Mouse (Mus musculus) heart, postnatal 0 days (tissue): ENCODE measurements around the gene Chpt1. TPM values are rescaled to one million over a fixed set of nuclear protein-coding genes. Genes with fewer than 3 reads are reported as not detected.
A peak's percentile ranks its signal among the peaks of the same experiment; 100 is the strongest.

ENCODE experiments used
- ATAC-seq: fragments of 200-750 bp; cut with Nextera tagmentation; 2 replicates; pipeline ENCODE4 v1.8.0; 2017; ENCODE audit warnings: low read depth, moderate number of reproducible peaks, moderate library complexity; ENCODE audit not compliant: insufficient read depth
- DNase-seq: peaks from one replicate; pipeline ENCODE4 v3.0.0-alpha.2; 2016; ENCODE audit warnings: low spot score
- H3K27ac ChIP-seq: fragments of 300-500 bp; sonication (generic); 2 replicates; pipeline ENCODE4 v1.5.1; 2014; ENCODE audit warnings: low read depth, mild to moderate bottlenecking
- H3K27me3 ChIP-seq: fragments of 300-500 bp; sonication (generic); 2 replicates; pipeline ENCODE4 v1.6.1; 2014; ENCODE audit warnings: low read length, mixed read lengths; ENCODE audit not compliant: control insufficient read depth, insufficient read depth
- H3K36me3 ChIP-seq: fragments of 300-500 bp; sonication (generic); replicated peaks from 2 replicates; pipeline ENCODE4 v1.6.1; 2014; ENCODE audit warnings: low read length, mixed read lengths; ENCODE audit not compliant: control insufficient read depth, insufficient read depth
- H3K4me1 ChIP-seq: fragments of 300-500 bp; sonication (generic); 2 replicates; pipeline ENCODE4 v1.6.1; 2014; ENCODE audit warnings: antibody characterized with exemption; ENCODE audit not compliant: control insufficient read depth, insufficient read depth
- H3K4me2 ChIP-seq: fragments of 300-500 bp; sonication (generic); 2 replicates; pipeline ENCODE4 v1.6.1; 2014; ENCODE audit warnings: low read depth, mild to moderate bottlenecking, low read length, moderate library complexity
- H3K4me3 ChIP-seq: fragments of 300-500 bp; sonication (generic); 2 replicates; pipeline ENCODE4 v1.5.1; 2014; ENCODE audit warnings: low read depth, low read length
- H3K9ac ChIP-seq: fragments of 300-500 bp; sonication (generic); replicated peaks from 2 replicates; pipeline ENCODE4 v1.6.1; 2014; ENCODE audit warnings: low read depth, low read length, mixed read lengths
- H3K9me3 ChIP-seq: fragments of 300-500 bp; sonication (generic); replicated peaks from 2 replicates; pipeline ENCODE4 v1.6.1; 2016; ENCODE audit warnings: low read length; ENCODE audit not compliant: control insufficient read depth
- CTCF ChIP-seq: IDR thresholded peaks from 2 replicates; pipeline ENCODE4 v1.5.1; 2016; ENCODE audit warnings: antibody characterized with exemption, control low read depth, low read depth
- EP300 ChIP-seq: IDR thresholded peaks from 2 replicates; pipeline ENCODE4 v1.6.1; 2016; ENCODE audit warnings: antibody characterized with exemption, low read depth
- WGBS: fragments of 180-500 bp; shearing (Covaris S2); extraction: QIAGEN DNeasy Blood & Tissue Kit; methylation state at CpG from one replicate; pipeline ENCODE4 v1.1.7; 2014; 5-methylcytosine and 5-hydroxymethylcytosine counted together
- polyA plus RNA-seq: library from polyadenylated mRNA; unstranded; fragments of >200 nt; fragmentation: Nextera tagmentation; extraction: Ambion mirVana; gene quantifications from 2 replicates; pipeline ENCODE4 v1.2.1, GENCODE M21; 2015
- total RNA-seq: library from RNA; depleted of rRNA; stranded (reverse); fragments of >200 nt; gene quantifications from 2 replicates; pipeline ENCODE4 v1.2.3, GENCODE M21; 2014; ENCODE audit warnings: low replicate concordance

Chpt1 gene
- total and polyA plus RNA-seq, 2 experiments from 2014 or later, result 99.9 to 142 TPM

- Histone ChIP-seq H3K9ac (no peak within 1 kb of the TSS), H3K4me2 (no peak within 1 kb of the TSS), H3K27me3 (no peaks in the 10 kb centered on the region), H3K27ac (no peak within 1 kb of the TSS), H3K4me3 (no peak within 1 kb of the TSS), H3K9me3 (no peaks in the 10 kb centered on the region), H3K36me3 (peaks cover 3% of the 10 kb centered on the region; the same call in 1 of the 2 replicates), H3K4me1 (no peaks in the 10 kb centered on the region)
- ATAC-seq, result peak; percentile 39; the same call in 1 of the 2 replicates
- DNase-seq, result no peak
- TF ChIP-seq EP300 (no peak), CTCF (no peak)
- 75% methylated on average over 33 of the region's 33 CpGs for WGBS
Measured at GRCm38 (mm10) chr10:88459502-88459992, 44.3 kb downstream of the Chpt1 start, which contains the start of gene Sycp3. TSS of gene Sycp3 (plus strand) at chr10:88459569.

- no peaks in the 10 kb centered on the region for H3K9me3 ChIP-seq
- ATAC-seq (no peak), DNase-seq (no peak)
- no peak for TF ChIP-seq CTCF
- no peak for TF ChIP-seq EP300
- H3K4me2 ChIP-seq, result no peak overlapping the region
- H3K36me3 ChIP-seq, result no peaks in the 10 kb centered on the region
- no peaks in the 10 kb centered on the region for H3K4me1 ChIP-seq
- 45% methylated on average over 6 of the region's 6 CpGs for WGBS
- no peak overlapping the region for H3K9ac ChIP-seq
- H3K4me3 ChIP-seq, result no peak overlapping the region
- H3K27me3 ChIP-seq, result no peaks in the 10 kb centered on the region
- no peak overlapping the region for H3K27ac ChIP-seq
Measured at GRCm38 (mm10) chr10:88457816-88458215, 46.1 kb downstream of the Chpt1 start.

DNA sequence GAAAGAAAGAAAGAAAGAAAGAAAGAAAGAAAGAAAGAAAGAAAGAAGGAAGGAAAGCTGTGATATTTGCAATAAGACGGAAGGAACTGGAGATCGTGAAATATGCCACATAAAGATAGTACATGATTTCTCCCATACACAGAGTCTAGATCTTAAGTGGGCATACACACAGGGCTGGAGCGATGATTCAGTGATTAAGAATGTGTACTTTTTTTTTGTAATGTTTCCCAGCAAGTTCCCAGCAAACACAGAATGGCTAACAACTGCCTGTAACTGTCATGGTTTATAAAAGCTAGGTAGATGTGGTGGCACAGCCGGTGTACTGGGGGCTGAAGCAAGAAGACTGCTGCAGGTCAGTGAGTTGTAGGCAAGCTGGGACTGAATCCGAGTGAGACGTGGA, 51.9 kb downstream of the Chpt1 start:
- ATAC-seq (no peak), DNase-seq (no peak)
- WGBS, result 81% methylated on average over 6 of the region's 6 CpGs
- Histone ChIP-seq H3K4me1 (peaks cover 6% of the 10 kb centered on the region; the same call in 1 of the 2 replicates), H3K9me3 (no peaks in the 10 kb centered on the region), H3K27ac (no peak overlapping the region), H3K9ac (no peak overlapping the region), H3K36me3 (no peaks in the 10 kb centered on the region), H3K27me3 (no peaks in the 10 kb centered on the region), H3K4me2 (no peak overlapping the region), H3K4me3 (no peak overlapping the region)
- TF ChIP-seq CTCF (no peak), EP300 (no peak)

- DNase-seq, result no peak
- Histone ChIP-seq H3K4me2 (no peak overlapping the region), H3K9ac (no peak overlapping the region), H3K9me3 (no peaks in the 10 kb centered on the region), H3K27ac (no peak overlapping the region), H3K4me1 (peaks cover 6% of the 10 kb centered on the region; the same call in 1 of the 2 replicates), H3K36me3 (peaks cover 4% of the 10 kb centered on the region), H3K4me3 (no peak overlapping the region), H3K27me3 (no peaks in the 10 kb centered on the region)
- ATAC-seq, result no peak
- TF ChIP-seq EP300, result no peak
- no peak for TF ChIP-seq CTCF
- WGBS, result 58% methylated on average over 2 of the region's 2 CpGs
Measured at GRCm38 (mm10) chr10:88451221-88451620, 52.7 kb downstream of the Chpt1 start.

DNA sequence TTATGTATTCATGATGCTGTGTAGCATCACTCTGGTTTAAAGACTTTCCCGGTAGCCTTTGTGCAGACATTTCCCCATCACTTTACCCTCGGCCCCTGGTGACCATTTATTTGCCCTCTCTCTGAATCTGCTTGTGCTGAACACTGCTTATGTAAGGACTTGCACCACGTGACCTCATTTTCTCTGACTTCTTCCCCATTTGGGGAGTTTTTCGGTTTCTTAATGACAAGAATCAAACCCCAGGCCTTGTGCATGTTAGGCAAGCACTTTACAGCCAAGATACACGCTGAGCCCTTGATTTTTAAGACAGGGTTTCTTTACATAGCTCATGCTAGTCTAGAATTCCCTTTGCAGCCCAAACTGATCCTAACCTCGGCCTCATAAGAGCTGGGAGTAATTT, 62.6 kb downstream of the Chpt1 start:
- WGBS, result 82% methylated on average over 6 of the region's 6 CpGs
- TF ChIP-seq EP300, result no peak
- TF ChIP-seq CTCF, result no peak
- no peak overlapping the region for H3K9ac ChIP-seq
- ATAC-seq, result no peak
- DNase-seq, result no peak
- H3K27ac ChIP-seq, result no peak overlapping the region
- no peak overlapping the region for H3K4me2 ChIP-seq
- H3K9me3 ChIP-seq, result no peaks in the 10 kb centered on the region
- no peak overlapping the region for H3K4me3 ChIP-seq
- H3K4me1 ChIP-seq, result no peaks in the 10 kb centered on the region
- peaks cover 74% of the 10 kb centered on the region for H3K36me3 ChIP-seq
- no peaks in the 10 kb centered on the region for H3K27me3 ChIP-seq

- TF ChIP-seq EP300 (no peak), CTCF (no peak)
- Histone ChIP-seq H3K4me3 (no peak overlapping the region), H3K9me3 (no peaks in the 10 kb centered on the region), H3K27ac (no peak overlapping the region), H3K4me2 (no peak overlapping the region), H3K9ac (no peak overlapping the region), H3K27me3 (no peaks in the 10 kb centered on the region), H3K36me3 (peaks cover 54% of the 10 kb centered on the region), H3K4me1 (no peaks in the 10 kb centered on the region)
- DNase-seq (no peak), ATAC-seq (no peak)
- WGBS, result 89% methylated on average over 6 of the region's 6 CpGs
Measured at GRCm38 (mm10) chr10:88427998-88428397, 75.9 kb downstream of the Chpt1 start.
